ENCODE assay signal across 8 mouse cellular contexts in genomic region chrX:103492398-103493256, GRCm38 (mm10).
DNase-seq lines count a peak whose midpoint lies in the region; ATAC-seq and TF ChIP-seq lines count a peak whose summit lies in the region.

No protein-coding gene starts in this region.

- 40% methylated on average over 10 of the region's 10 CpGs for WGBS in kidney, embryonic 16.5 days
- 29% methylated on average over 10 of the region's 10 CpGs for WGBS in embryonic facial prominence, embryonic 14.5 days
- 22% methylated on average over 10 of the region's 10 CpGs for WGBS in hindbrain, postnatal 0 days
- 32% methylated on average over 10 of the region's 10 CpGs for WGBS in midbrain, embryonic 11.5 days

- peak overlapping the region; percentile 95 for H3K27ac ChIP-seq in kidney, embryonic 16.5 days (ENCODE audit: low read length)
- peak overlapping the region; percentile 94 for H3K27ac ChIP-seq in embryonic facial prominence, embryonic 14.5 days (replicated peaks; ENCODE audit: low read depth, low read length)
- H3K27ac ChIP-seq in hindbrain, postnatal 0 days: peak overlapping the region; percentile 90
- H3K27ac ChIP-seq in midbrain, embryonic 11.5 days (ENCODE audit: low read depth, low read length): peak overlapping the region; percentile 93

- no peak for DNase-seq in kidney, adult 18-20 months
- DNase-seq in NIH3T3 (ENCODE audit: low read depth): peak; percentile 27
- DNase-seq in embryonic facial prominence, embryonic 14.5 days (ENCODE audit: low spot score): no peak
- no peak for DNase-seq in hindbrain, postnatal 0 days (ENCODE audit: low spot score)
- peak; percentile 89 for DNase-seq in midbrain, embryonic 11.5 days (ENCODE audit: low spot score, missing footprints)
- no peak for DNase-seq in ovary, postnatal 10 days (ENCODE audit: low spot score)
- DNase-seq in urinary bladder, adult 18-20 months (ENCODE audit: low spot score in 2 of 2): no peak

- peak overlapping the region; percentile 82 for H3K9ac ChIP-seq in kidney, embryonic 16.5 days (replicated peaks; ENCODE audit: low read length)
- peak overlapping the region; percentile 88 for H3K9ac ChIP-seq in embryonic facial prominence, embryonic 14.5 days (ENCODE audit: low read depth, low read length)
- 0 out of 2 replicates have a peak overlapping the region, but pooled peaks have one; percentile 33 for H3K9ac ChIP-seq in hindbrain, postnatal 0 days (replicated peaks; ENCODE audit: low read length)
- H3K9ac ChIP-seq in midbrain, embryonic 11.5 days (ENCODE audit: low read length): peak overlapping the region; percentile 59

- H3K36me3 ChIP-seq in kidney, embryonic 16.5 days (ENCODE audit: insufficient read depth, low read length): 0 out of 2 replicates have a peak, but pooled peaks cover 4% of the 10 kb centered on the region
- no peaks in the 10 kb centered on the region for H3K36me3 ChIP-seq in embryonic facial prominence, embryonic 14.5 days (ENCODE audit: control insufficient read depth, insufficient read depth, low read length)
- H3K36me3 ChIP-seq in hindbrain, postnatal 0 days (ENCODE audit: insufficient read depth, low read length): no peaks in the 10 kb centered on the region
- H3K36me3 ChIP-seq in midbrain, embryonic 11.5 days (ENCODE audit: control insufficient read depth, insufficient read depth, low read length): no peaks in the 10 kb centered on the region; the same call in 1 of the 2 replicates

- H3K4me2 ChIP-seq in kidney, embryonic 16.5 days (replicated peaks; ENCODE audit: low read depth, low read length): peak overlapping the region; percentile 58
- H3K4me2 ChIP-seq in embryonic facial prominence, embryonic 14.5 days (ENCODE audit: low read depth, low read length): peak overlapping the region; percentile 63
- peak overlapping the region; percentile 57 for H3K4me2 ChIP-seq in hindbrain, postnatal 0 days (ENCODE audit: low read depth, low read length)
- H3K4me2 ChIP-seq in midbrain, embryonic 11.5 days: peak overlapping the region; percentile 51

- H3K4me1 ChIP-seq in kidney, embryonic 16.5 days (ENCODE audit: insufficient read depth, low read length): peaks cover 12% of the 10 kb centered on the region
- peaks cover 9% of the 10 kb centered on the region for H3K4me1 ChIP-seq in embryonic facial prominence, embryonic 14.5 days (ENCODE audit: control insufficient read depth, insufficient read depth, low read length)
- 0 out of 2 replicates have a peak, but pooled peaks cover 4% of the 10 kb centered on the region for H3K4me1 ChIP-seq in hindbrain, postnatal 0 days (ENCODE audit: insufficient read depth, low read length)
- peaks cover 3% of the 10 kb centered on the region; the same call in 1 of the 2 replicates for H3K4me1 ChIP-seq in midbrain, embryonic 11.5 days (ENCODE audit: control insufficient read depth, insufficient read depth, low read length)

- H3K4me3 ChIP-seq in kidney, embryonic 16.5 days (ENCODE audit: low read length): peak overlapping the region; percentile 65
- peak overlapping the region; percentile 65 for H3K4me3 ChIP-seq in embryonic facial prominence, embryonic 14.5 days (ENCODE audit: low read depth, low read length)
- H3K4me3 ChIP-seq in hindbrain, postnatal 0 days (ENCODE audit: low read length): peak overlapping the region; percentile 52
- H3K4me3 ChIP-seq in midbrain, embryonic 11.5 days (ENCODE audit: low read depth, low read length): peak overlapping the region; percentile 55

- no peaks in the 10 kb centered on the region for H3K27me3 ChIP-seq in kidney, embryonic 16.5 days (ENCODE audit: insufficient read depth, low read length)
- H3K27me3 ChIP-seq in embryonic facial prominence, embryonic 14.5 days (replicated peaks; ENCODE audit: control insufficient read depth, insufficient read depth, low read length): no peaks in the 10 kb centered on the region
- no peaks in the 10 kb centered on the region for H3K27me3 ChIP-seq in hindbrain, postnatal 0 days (ENCODE audit: insufficient read depth, low read length)
- no peaks in the 10 kb centered on the region for H3K27me3 ChIP-seq in midbrain, embryonic 11.5 days (ENCODE audit: control insufficient read depth, insufficient read depth, low read length)

- H3K9me3 ChIP-seq in kidney, embryonic 16.5 days (ENCODE audit: low read length): no peaks in the 10 kb centered on the region
- no peaks in the 10 kb centered on the region for H3K9me3 ChIP-seq in embryonic facial prominence, embryonic 14.5 days (ENCODE audit: control insufficient read depth, low read length)
- H3K9me3 ChIP-seq in hindbrain, postnatal 0 days (ENCODE audit: low read length): no peaks in the 10 kb centered on the region
- H3K9me3 ChIP-seq in midbrain, embryonic 11.5 days (ENCODE audit: control insufficient read depth, low read length): no peaks in the 10 kb centered on the region

- TF ChIP-seq CTCF in hindbrain, postnatal 0 days (IDR thresholded peaks at IDR 0.05; ENCODE audit: low read depth): no peak

- ATAC-seq in kidney, embryonic 16.5 days (ENCODE audit: low FRiP score, low TSS enrichment): peak; percentile 39; the same call in 1 of the 2 replicates
- ATAC-seq in embryonic facial prominence, embryonic 14.5 days (ENCODE audit: low read depth): peak; percentile 8; the same call in 1 of the 2 replicates
- ATAC-seq in hindbrain, postnatal 0 days: no peak; the same call in 1 of the 2 replicates
- peak; percentile 45 for ATAC-seq in midbrain, embryonic 11.5 days (ENCODE audit: low FRiP score)

Comparison
In these comparisons a context has a peak if more than half of its experiments do, and no peak if none do; other contexts are left out.
1. H3K9ac ChIP-seq: peak in every context shown above with its lines; median percentile 88 in embryonic facial prominence, embryonic 14.5 days; 82 in kidney, embryonic 16.5 days; 59 in midbrain, embryonic 11.5 days; 33 in hindbrain, postnatal 0 days.
2. DNase-seq: peak in NIH3T3 (single experiment) and midbrain, embryonic 11.5 days (single experiment); none in kidney, adult 18-20 months (single experiment), embryonic facial prominence, embryonic 14.5 days (single experiment), hindbrain, postnatal 0 days (single experiment), ovary, postnatal 10 days (single experiment) and urinary bladder, adult 18-20 months (0 of 2).
3. Peak in every context shown above with its lines, with median percentiles within 50 percentile points of each other: H3K27ac ChIP-seq, H3K4me2 ChIP-seq and H3K4me3 ChIP-seq.